Mouse (Mus musculus) cortical plate, adult 2 months (tissue): ENCODE results near the gene Smoc1. TPM values are rescaled to one million over a fixed set of nuclear protein-coding genes. Genes with fewer than 3 reads are reported as not detected.

Source experiments
- H3K27ac ChIP-seq: fragments of 200-500 bp; 2 replicates; pipeline ENCODE4 v1.5.1; 2012; ENCODE audit warnings: low read length, control low read depth, inconsistent platforms; ENCODE audit not compliant: insufficient read depth
- H3K4me1 ChIP-seq: fragments of 200-500 bp; 2 replicates; pipeline ENCODE4 v1.6.1; 2011; ENCODE audit warnings: low read length; ENCODE audit not compliant: control insufficient read depth, insufficient read depth
- H3K4me3 ChIP-seq: fragments of 200-500 bp; 2 replicates; pipeline ENCODE4 v1.5.1; 2011; ENCODE audit warnings: mild to moderate bottlenecking, low read length, control low read depth; ENCODE audit not compliant: insufficient read depth
- CTCF ChIP-seq: fragments of 200-500 bp; IDR thresholded peaks from 2 replicates; pipeline ENCODE4 v1.5.1; 2011; ENCODE audit warnings: mild to moderate bottlenecking, control low read depth, low read length; ENCODE audit not compliant: insufficient read depth; ENCODE audit errors: extremely low read depth
- POLR2A ChIP-seq: fragments of 200-500 bp; IDR thresholded peaks from 2 replicates; pipeline ENCODE4 v1.6.1; 2011; ENCODE audit warnings: mild to moderate bottlenecking, low read length, control low read depth; ENCODE audit not compliant: insufficient read depth; ENCODE audit errors: extremely low read depth
- polyA plus RNA-seq: library from polyadenylated mRNA; depleted of rRNA; stranded (reverse); fragments of >200 nt; gene quantifications from 2 replicates; pipeline ENCODE4 v1.2.3, GENCODE M21; 2012

Gene Smoc1
- polyA plus RNA-seq, 1 experiment = 8.5 TPM

GRCm38 (mm10) chr12:81159947-81160346 lies 133.3 kb downstream of the Smoc1 start:
- no peak overlapping the region for H3K4me3 ChIP-seq
- TF ChIP-seq CTCF (no peak), POLR2A (no peak)
- H3K4me1 ChIP-seq = no peaks in the 10 kb centered on the region
- H3K27ac ChIP-seq = no peak overlapping the region

DNA sequence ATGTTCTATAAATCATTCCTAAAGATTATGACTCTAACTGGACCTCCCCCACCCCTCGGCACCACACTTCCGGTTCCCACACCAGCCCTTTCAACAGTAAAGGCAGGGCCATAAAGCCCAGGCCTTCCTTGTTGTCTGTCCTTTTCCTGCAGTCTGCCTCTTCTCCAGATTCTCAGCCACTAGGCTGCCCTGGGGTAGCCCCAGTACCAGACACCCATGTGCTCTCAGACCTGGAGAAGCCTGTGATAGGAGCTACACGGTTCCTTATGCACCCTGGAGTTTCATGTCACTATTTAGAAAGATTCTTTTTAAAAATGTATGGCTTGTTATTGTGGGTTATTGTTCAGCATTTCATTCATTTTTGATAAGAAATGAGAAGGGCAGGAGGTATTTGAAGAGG lies 133.8 kb downstream of the Smoc1 start:
- Histone ChIP-seq H3K27ac (no peak overlapping the region), H3K4me1 (no peaks in the 10 kb centered on the region)
- TF ChIP-seq POLR2A (no peak), CTCF (no peak)

GRCm38 (mm10) chr12:81160831-81161230 lies 134.2 kb downstream of the Smoc1 start:
- no peak overlapping the region for H3K27ac ChIP-seq
- H3K4me1 ChIP-seq = no peaks in the 10 kb centered on the region
- TF ChIP-seq POLR2A = no peak
- TF ChIP-seq CTCF = peak; percentile 32; the same call in 1 of the 2 replicates
- no peak overlapping the region for H3K4me3 ChIP-seq

More for the DNA sequence above, 133.8 kb downstream of the Smoc1 start:
- no peak overlapping the region for H3K4me3 ChIP-seq

- no peak overlapping the region for H3K4me3 ChIP-seq
- no peak for TF ChIP-seq CTCF
- no peak for TF ChIP-seq POLR2A
- no peak overlapping the region for H3K27ac ChIP-seq
- H3K4me1 ChIP-seq = no peaks in the 10 kb centered on the region
Observed at GRCm38 (mm10) chr12:81161282-81161681, 134.7 kb downstream of the Smoc1 start.

DNA sequence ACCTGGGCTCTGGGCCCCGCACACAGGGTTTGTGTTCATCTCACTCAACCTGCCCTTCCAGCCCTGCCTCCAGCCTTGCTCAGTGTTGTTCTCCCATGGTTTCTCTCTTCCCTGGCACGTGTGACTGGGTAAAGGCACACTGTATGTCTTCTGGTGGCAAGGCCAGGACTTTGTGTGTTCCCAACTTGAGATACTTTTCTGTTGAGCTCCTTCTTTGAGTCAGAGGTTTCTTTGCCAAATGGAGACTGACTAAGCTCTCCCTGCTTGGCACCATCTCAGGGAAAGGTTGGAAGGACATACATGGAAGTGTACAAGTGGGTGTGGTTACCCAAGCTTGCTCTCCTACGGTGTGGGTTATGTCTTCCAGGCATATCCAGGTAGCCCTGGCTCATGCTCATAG lies 136.5 kb downstream of the Smoc1 start:
- H3K4me3 ChIP-seq = no peak overlapping the region
- no peak overlapping the region for H3K27ac ChIP-seq
- TF ChIP-seq POLR2A (no peak), CTCF (no peak)
- H3K4me1 ChIP-seq = no peaks in the 10 kb centered on the region; the same call in 1 of the 2 replicates

DNA sequence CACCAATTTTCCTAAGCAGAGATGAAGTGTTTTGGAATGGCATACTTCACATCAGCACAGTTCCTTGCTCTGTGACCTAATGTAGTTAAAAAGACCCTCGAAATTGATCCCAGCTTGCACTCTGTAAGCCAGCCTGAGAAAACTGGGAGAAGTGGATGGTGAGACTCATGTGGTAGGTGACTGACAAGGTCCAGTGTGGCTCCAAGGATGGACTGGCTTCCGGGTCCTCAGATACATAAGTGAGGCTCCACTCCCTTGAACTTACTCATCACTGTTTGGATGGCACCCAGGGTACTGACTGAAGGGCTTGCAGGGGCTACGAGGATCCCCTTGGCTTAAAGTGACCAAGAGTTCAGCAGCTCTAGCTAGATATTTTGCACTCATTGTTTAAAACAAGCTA lies 137.0 kb downstream of the Smoc1 start:
- H3K27ac ChIP-seq = no peak overlapping the region
- H3K4me1 ChIP-seq = no peaks in the 10 kb centered on the region; the same call in 1 of the 2 replicates
- H3K4me3 ChIP-seq = no peak overlapping the region
- no peak for TF ChIP-seq CTCF
- no peak for TF ChIP-seq POLR2A

DNA sequence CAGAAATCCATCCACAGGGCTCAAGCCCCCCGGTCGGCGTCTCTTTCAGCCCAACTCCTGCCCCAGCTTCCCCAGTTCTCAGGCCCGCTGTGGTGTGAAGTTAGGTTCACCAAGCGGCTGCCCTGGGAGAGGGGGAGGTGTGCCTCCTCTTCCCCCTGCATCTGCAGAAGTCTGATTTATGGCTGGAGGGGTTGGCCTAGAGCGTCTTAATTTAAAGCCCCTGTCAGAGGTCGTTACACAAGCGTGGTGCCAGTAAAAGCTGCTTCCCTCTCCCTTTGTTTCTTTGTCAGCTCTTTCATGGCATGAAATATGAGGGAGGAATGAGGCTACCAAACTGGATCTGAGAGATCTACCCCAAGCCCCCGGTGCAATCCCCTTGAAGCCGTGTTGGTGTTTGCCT lies 139.5 kb downstream of the Smoc1 start:
- Histone ChIP-seq H3K27ac (no peak overlapping the region), H3K4me3 (no peak overlapping the region), H3K4me1 (no peaks in the 10 kb centered on the region; the same call in 1 of the 2 replicates)
- TF ChIP-seq POLR2A (no peak), CTCF (no peak)

- Histone ChIP-seq H3K27ac (no peak overlapping the region), H3K4me1 (no peaks in the 10 kb centered on the region; the same call in 1 of the 2 replicates), H3K4me3 (no peak overlapping the region)
- TF ChIP-seq POLR2A = no peak
- no peak for TF ChIP-seq CTCF
Observed at GRCm38 (mm10) chr12:81166615-81167014, 140.0 kb downstream of the Smoc1 start.

- H3K4me1 ChIP-seq = no peaks in the 10 kb centered on the region; the same call in 1 of the 2 replicates
- no peak overlapping the region for H3K4me3 ChIP-seq
- no peak overlapping the region for H3K27ac ChIP-seq
- TF ChIP-seq POLR2A = no peak
- TF ChIP-seq CTCF = no peak
Observed at GRCm38 (mm10) chr12:81167142-81167541, 140.5 kb downstream of the Smoc1 start.

DNA sequence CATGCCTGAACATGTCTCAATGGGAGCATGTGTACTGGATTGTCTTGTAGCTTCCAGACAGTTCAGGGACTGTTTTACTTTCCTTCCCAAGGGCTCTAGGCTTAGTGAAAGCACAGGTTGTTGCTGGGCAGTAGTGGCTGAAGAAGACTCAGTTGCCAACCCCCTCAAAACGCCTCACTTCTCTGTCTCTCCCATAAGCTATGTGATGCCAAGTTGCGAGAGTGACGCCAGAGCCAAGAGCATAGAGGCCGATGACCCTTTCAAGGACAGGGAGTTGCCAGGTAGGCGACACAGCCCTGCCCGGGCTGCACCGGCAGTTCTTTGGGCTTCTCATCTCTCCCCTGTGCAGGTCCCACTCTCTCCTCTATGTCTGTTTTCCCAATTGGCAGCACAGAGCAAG lies 141.4 kb downstream of the Smoc1 start:
- H3K27ac ChIP-seq = no peak overlapping the region
- no peak overlapping the region for H3K4me3 ChIP-seq
- H3K4me1 ChIP-seq = no peaks in the 10 kb centered on the region; the same call in 1 of the 2 replicates
- TF ChIP-seq POLR2A (no peak), CTCF (no peak)
